Mouse (Mus musculus): ENCODE data around the gene Il5.

Il5 gene

DNA sequence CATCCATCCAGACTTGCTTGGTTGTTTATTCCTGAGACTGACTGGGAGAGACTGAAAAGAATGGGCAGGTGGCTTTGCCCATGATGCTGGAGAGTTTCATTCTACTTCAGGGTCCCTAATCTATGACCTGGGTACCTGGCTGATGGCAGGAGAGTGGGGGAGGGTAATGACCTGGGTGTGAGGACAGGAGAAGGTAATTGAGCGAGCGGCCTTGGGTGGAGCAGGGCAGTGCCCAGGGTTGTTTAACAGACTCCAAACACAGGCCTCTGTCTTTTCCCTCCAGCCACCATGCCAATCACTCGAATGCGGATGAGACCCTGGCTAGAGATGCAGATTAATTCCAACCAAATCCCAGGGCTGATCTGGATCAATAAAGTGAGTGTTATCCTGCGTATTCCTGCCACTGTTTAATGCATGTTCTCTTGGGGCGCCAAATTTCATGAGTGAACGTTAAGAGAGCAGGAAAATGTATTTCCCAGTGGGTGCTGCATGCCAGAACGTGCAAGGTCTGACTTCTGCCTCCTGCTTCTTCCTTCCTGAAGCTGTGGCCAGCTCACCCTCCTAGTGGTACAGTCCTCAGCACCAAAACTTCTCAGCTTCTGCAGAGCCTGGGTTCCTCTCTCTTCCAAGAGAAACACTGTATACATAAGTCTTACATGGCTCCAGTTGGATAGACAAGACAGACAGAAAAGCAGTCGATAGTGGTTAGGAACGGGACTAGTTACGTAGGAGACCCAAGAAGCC lies 50.6 kb downstream of the Il5 start:
- DNase-seq (ENCODE audit: low read depth), result peak; percentile 60

DNA sequence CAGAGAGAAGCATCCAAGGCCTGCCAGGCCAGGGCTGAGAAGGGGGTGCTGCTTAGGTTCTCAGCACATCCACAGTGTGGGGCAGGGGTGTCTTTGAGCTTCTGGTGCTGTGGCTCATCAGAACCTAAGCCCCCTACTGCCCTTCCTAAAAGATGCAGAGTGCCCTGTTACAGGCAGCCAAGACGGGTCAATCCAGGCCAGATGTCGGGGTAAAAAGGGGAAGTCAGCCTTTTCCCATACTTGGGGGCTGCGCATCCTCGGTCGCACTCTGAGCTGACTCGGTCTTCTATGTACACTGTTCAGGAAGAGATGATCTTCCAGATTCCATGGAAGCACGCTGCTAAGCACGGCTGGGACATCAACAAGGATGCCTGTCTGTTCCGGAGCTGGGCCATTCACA lies 51.9 kb downstream of the Il5 start:
- DNase-seq (ENCODE audit: low read depth), result peak; percentile 53

DNA sequence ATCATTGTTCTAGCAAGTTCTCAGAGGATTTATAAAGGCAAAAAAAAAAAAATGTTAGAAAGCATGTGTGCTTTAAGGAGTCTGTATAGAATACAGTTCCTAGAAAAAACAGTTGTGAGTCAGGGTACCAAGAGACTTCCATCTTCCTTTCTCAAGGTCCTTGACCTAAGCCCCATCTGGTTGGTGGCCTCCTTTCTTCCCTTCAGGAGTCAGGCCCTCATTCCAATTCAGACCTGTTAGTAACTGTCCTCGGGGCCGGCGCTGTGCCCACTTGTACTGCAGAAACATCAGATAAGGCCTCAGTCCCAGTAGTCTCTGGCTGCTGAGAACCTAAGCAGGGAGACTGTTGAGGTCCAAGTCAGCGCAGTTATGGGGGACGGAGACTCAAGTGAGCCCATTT lies 52.5 kb downstream of the Il5 start, which contains the start of gene Gm17334:
Gm17334 (minus strand) TSS at position 101 of the 400 bp plus-strand sequence.
- DNase-seq (ENCODE audit: low read depth), result peak; percentile 51

DNA sequence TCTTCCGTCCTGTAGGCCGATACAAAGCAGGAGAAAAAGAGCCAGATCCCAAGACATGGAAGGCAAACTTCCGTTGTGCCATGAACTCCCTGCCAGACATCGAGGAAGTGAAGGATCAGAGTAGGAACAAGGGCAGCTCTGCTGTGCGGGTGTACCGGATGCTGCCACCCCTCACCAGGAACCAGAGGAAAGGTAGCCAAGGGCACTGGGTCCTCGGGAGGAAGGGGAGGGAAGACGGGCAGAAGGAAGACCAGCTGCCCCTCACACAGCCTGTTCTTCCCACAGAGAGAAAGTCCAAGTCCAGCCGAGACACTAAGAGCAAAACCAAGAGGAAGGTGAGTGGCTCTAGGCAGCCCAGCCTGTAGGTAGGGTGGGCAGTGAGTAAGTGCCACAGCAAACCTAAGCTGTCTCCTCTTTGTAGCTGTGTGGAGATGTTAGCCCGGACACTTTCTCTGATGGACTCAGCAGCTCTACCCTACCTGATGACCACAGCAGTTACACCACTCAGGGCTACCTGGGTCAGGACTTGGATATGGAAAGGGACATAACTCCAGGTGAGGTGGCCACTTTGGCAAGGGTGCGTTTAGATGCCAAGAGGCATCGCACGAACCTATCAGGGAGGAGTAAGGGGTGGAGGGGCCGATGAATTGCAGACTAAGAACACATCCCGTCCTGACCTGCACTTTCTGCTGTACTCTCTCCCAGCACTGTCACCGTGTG lies 53.2 kb downstream of the Il5 start:
- DNase-seq (ENCODE audit: low read depth), result no peak

Measured in induced T-regulatory cell, adult 2 months (primary cell).